Mouse (Mus musculus) cortical plate, adult 2 months (tissue): Measurements from ENCODE around the gene Nek10.

Experiments
- CTCF ChIP-seq: fragments of 200-500 bp; IDR thresholded peaks from 2 replicates; pipeline ENCODE4 v1.5.1; 2011; ENCODE audit warnings: mild to moderate bottlenecking, control low read depth, low read length; ENCODE audit not compliant: insufficient read depth; ENCODE audit errors: extremely low read depth
- POLR2A ChIP-seq: fragments of 200-500 bp; IDR thresholded peaks from 2 replicates; pipeline ENCODE4 v1.6.1; 2011; ENCODE audit warnings: mild to moderate bottlenecking, low read length, control low read depth; ENCODE audit not compliant: insufficient read depth; ENCODE audit errors: extremely low read depth

GRCm38 (mm10) chr14:14842734-14843530 lies 39.7 kb downstream of the Nek10 start:
- TF ChIP-seq CTCF (no peak), POLR2A (no peak)
